Mouse (Mus musculus): ENCODE measurements around the gene Prss41. TPM values are rescaled to one million over a fixed set of nuclear protein-coding genes. Genes with fewer than 3 reads are reported as not detected.
A peak's percentile ranks its signal among the peaks of the same experiment; 100 is the strongest.
"Not testable (repeated sequence)": the region's sequence is repeated elsewhere in the genome, so short reads cannot be mapped to it uniquely, and the experiment has no call there.

The Prss41 gene
- total RNA-seq (2015) (0.35 TPM in 1 of 2 replicates, not detected in the other), total RNA-seq (2017) (not detected in 2 replicates)

DNA sequence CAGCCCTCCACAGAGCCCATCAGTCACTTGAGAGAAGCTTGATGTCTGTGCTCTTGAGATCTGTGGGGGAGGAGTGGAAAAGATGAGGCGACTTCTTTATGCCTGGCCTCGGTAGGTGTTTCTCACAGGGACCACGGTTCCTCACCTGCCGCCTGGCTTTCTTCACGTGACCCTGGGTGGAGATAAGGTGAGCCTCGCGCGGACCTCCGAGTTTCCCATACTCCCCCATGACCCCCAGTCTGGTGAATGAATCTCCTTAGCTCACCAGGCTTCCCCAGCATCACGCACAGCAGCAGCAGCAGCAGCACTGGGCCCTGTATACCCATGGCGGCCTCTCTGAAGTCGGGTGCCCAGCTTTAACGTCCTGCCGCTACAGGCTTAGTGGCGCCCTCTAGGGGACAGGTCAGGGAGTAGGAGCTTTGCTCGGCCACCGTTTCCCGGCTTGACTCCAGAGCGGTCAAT, at the start of gene Prss41, which contains the start of gene Prss32:
Gene Prss41, minus strand, starts transcription at position 361 of the 462 bp plus-strand sequence.
Gene Prss32, plus strand, starts transcription at position 44 of the 462 bp plus-strand sequence.
- ATAC-seq (replicated peaks; ENCODE audit: poor library complexity) = peak; percentile 84

GRCm38 (mm10) chr17:23880576-23880975, 36.6 kb upstream of the Prss41 start, which contains the start of the genes Dcpp1 and Dcpp2:
Gene Dcpp1, plus strand, starts transcription at chr17:23880876.
Gene Dcpp2, plus strand, starts transcription at chr17:23880880.
- ATAC-seq (replicated peaks; ENCODE audit: poor library complexity) = not testable (repeated sequence)

DNA sequence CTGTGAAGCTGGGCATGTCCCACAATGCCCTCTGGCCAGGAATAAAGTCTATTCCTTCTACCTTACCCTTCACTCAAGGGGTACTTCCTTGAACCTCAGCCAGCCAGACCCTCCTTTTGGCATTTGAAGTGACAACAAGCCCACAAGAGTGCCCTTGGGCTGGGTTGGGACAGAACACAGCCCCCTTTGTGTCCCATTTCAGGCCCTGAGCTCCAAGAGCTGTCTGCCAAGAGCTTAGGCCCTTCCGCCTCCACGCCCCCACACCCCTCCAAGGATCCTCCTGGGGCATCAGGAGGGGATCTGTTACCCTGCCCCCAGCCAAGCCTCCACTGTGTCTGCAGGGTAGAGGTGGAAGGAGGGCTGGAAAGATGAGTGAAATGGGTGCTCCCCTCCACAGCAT, 33.2 kb upstream of the Prss41 start:
- ATAC-seq (replicated peaks; ENCODE audit: poor library complexity) = no peak

- no peak for ATAC-seq (replicated peaks; ENCODE audit: poor library complexity)
These were observed 32.8 kb upstream of the Prss41 start for GRCm38 (mm10) chr17:23876741-23877140.

GRCm38 (mm10) chr17:23873884-23874856, 30.2 kb upstream of the Prss41 start:
- ATAC-seq (replicated peaks; ENCODE audit: poor library complexity) = peak; percentile 73

GRCm38 (mm10) chr17:23868513-23868912, 24.5 kb upstream of the Prss41 start:
- ATAC-seq (replicated peaks; ENCODE audit: poor library complexity) = peak; percentile 99

- ATAC-seq (replicated peaks; ENCODE audit: poor library complexity) = no peak
These were observed 23.8 kb upstream of the Prss41 start, which contains the start of gene Prss21 for GRCm38 (mm10) chr17:23867756-23868155. Gene Prss21, plus strand, starts transcription at chr17:23868056.

DNA sequence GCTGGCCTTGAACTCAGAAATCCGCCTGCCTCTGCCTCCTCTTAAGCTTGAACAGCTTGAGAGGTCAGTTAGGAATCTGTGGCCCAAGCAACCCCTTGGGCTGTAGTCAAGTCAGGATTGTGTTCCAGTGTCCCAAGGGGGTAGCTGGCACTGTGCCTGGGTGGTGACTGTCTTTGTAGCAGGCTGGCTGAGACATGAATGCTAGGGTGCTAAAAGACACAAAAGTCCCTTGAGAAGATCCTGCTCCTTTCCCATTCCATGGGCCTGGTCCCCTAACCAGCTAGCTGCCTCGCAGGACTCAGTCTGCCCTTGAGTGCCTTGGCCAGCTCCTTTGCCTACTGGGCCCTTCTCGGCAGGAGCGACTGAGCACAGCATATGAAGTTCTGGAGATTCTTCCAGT, 19.0 kb upstream of the Prss41 start:
- no peak for ATAC-seq (replicated peaks; ENCODE audit: poor library complexity)

DNA sequence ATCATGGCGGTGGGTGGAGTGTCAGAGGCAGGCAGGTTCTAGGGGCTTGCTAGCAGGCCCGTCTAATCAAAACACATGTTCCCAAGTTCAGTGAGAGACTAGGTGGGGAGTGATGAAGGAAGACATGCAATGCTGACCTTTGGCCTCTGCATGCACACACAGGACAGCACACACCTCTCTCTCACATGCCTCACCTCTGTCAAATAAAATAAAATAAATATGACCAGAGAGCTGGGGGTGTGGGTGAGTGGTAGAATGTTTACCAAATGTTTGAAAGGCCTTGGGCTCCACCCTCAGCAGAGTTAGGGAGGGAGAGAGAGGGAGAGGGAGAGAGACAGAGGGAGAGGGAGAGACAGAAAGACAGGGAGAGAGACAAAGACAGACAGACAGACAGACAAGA, 13.9 kb upstream of the Prss41 start:
- no peak for ATAC-seq (replicated peaks; ENCODE audit: poor library complexity)

DNA sequence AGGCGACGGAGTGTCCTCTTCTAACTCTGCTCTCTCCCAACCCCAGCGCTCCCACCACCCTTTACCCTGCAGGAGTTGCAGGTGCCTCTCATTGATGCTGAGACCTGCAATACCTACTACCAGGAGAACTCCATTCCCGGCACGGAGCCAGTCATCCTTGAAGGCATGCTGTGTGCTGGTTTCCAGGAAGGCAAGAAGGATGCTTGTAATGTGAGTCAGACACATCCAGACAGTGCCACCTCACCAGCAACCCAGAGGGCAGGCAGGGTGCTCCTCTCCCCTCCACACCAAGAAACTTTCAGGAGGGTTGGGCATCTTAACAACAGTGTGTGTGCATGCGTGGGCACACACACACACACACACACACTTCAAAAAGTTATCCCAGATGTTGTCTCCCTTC, 13.2 kb upstream of the Prss41 start:
- ATAC-seq (replicated peaks; ENCODE audit: poor library complexity) = no peak

GRCm38 (mm10) chr17:23854229-23854765, 10.3 kb upstream of the Prss41 start:
- ATAC-seq (replicated peaks; ENCODE audit: poor library complexity) = no peak

- ATAC-seq (replicated peaks; ENCODE audit: poor library complexity) = peak; percentile 86
These were observed 9.3 kb upstream of the Prss41 start for GRCm38 (mm10) chr17:23853292-23853691.

GRCm38 (mm10) chr17:23850853-23851749, 7.1 kb upstream of the Prss41 start:
- ATAC-seq (replicated peaks; ENCODE audit: poor library complexity) = peak; percentile 75

DNA sequence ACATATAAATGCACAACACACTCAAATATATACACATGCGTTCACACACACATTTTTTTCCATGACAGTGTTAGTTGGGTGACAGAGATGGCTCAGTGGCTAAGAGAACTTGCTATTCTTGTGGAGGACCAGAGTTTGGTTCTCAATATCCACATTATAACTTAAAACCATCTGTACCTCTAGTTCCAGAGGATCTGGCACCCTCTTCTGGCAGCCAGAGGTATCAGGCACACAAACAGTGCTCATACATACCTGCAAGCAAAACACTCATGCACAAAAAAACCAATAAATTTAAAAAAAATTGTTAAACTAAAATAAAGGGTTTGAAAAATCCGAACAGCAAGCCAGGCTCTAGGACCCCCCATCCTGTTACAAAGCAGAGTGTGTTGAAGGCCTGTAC, 6.1 kb upstream of the Prss41 start:
- ATAC-seq (replicated peaks; ENCODE audit: poor library complexity) = 0 out of 2 replicates have a peak, but pooled peaks have one; percentile 49

GRCm38 (mm10) chr17:23843141-23843811, 696 bp downstream of the Prss41 start:
- ATAC-seq (replicated peaks; ENCODE audit: poor library complexity) = no peak

GRCm38 (mm10) chr17:23841145-23841544, 2.8 kb downstream of the Prss41 start:
- peak; percentile 86 for ATAC-seq (replicated peaks; ENCODE audit: poor library complexity)

GRCm38 (mm10) chr17:23836006-23836575, 7.9 kb downstream of the Prss41 start, which contains the start of gene Prss33:
Gene Prss33, minus strand, starts transcription at chr17:23836056.
- no peak for ATAC-seq (replicated peaks; ENCODE audit: poor library complexity)

GRCm38 (mm10) chr17:23831201-23831600, 12.8 kb downstream of the Prss41 start:
- ATAC-seq (replicated peaks; ENCODE audit: poor library complexity) = no peak

GRCm38 (mm10) chr17:23829064-23829619, 14.8 kb downstream of the Prss41 start, which contains the start of gene Elob:
Gene Elob, minus strand, starts transcription at chr17:23829136.
- ATAC-seq (replicated peaks; ENCODE audit: poor library complexity) = peak; percentile 88
